Comparison of ENCODE assay signal across 15 mouse cellular contexts in genomic region chr10:79880721-79881120, GRCm38 (mm10). TPM values are rescaled to one million over a fixed set of nuclear protein-coding genes. Genes with fewer than 3 reads are reported as not detected.
DNase-seq lines count a peak whose midpoint lies in the region; ATAC-seq lines count a peak whose summit lies in the region.
"Had no signal": no experiment of that assay in that cellular context is flagged by ENCODE, and none has a peak within 500 bp of the region (broad histone marks: within the 10 kb centered on the region; RNA-seq: fewer than 3 reads in every experiment).

No protein-coding gene starts in this region.

- H3K27me3 ChIP-seq in hindbrain, embryonic 10.5 days (ENCODE audit: insufficient read depth, poor library complexity, severe bottlenecking), result peaks cover 73% of the 10 kb centered on the region
- peaks cover 4% of the 10 kb centered on the region; the same call in 1 of the 2 replicates for H3K27me3 ChIP-seq in hindbrain, embryonic 16.5 days (replicated peaks; ENCODE audit: control insufficient read depth, insufficient read depth, low read length)
- peaks cover 23% of the 10 kb centered on the region; the same call in 1 of the 2 replicates for H3K27me3 ChIP-seq in liver, embryonic 13.5 days

- no peak overlapping the region for H3K4me2 ChIP-seq in hindbrain, embryonic 16.5 days (ENCODE audit: low read length)
- H3K4me2 ChIP-seq in liver, embryonic 13.5 days, result peak overlapping the region; percentile 56
- H3K4me2 ChIP-seq: forebrain, embryonic 15.5 days had no signal

- H3K4me1 ChIP-seq in hindbrain, embryonic 10.5 days (replicated peaks), result peaks cover 41% of the 10 kb centered on the region
- peaks cover 5% of the 10 kb centered on the region; the same call in 1 of the 2 replicates for H3K4me1 ChIP-seq in hindbrain, embryonic 16.5 days (ENCODE audit: control insufficient read depth, insufficient read depth, low read depth, low read length)
- peaks cover 72% of the 10 kb centered on the region for H3K4me1 ChIP-seq in liver, embryonic 13.5 days (replicated peaks)

- no peak overlapping the region for H3K27ac ChIP-seq in hindbrain, embryonic 10.5 days
- no peak overlapping the region for H3K27ac ChIP-seq in hindbrain, embryonic 16.5 days (ENCODE audit: low read depth, low read length)
- peak overlapping the region; percentile 55 for H3K27ac ChIP-seq in liver, embryonic 13.5 days
- H3K27ac ChIP-seq: forebrain, embryonic 15.5 days; hindbrain, postnatal 0 days had no signal

- H3K9me3 ChIP-seq in hindbrain, embryonic 10.5 days, result no peaks in the 10 kb centered on the region
- no peaks in the 10 kb centered on the region for H3K9me3 ChIP-seq in hindbrain, embryonic 16.5 days (ENCODE audit: control insufficient read depth, low read length)
- no peaks in the 10 kb centered on the region for H3K9me3 ChIP-seq in liver, embryonic 13.5 days (replicated peaks)
- H3K9me3 ChIP-seq: forebrain, embryonic 15.5 days had no signal

- ATAC-seq in hindbrain, embryonic 16.5 days, result no peak
- ATAC-seq in liver, embryonic 13.5 days (ENCODE audit: low read depth), result no peak
- ATAC-seq: forebrain, embryonic 15.5 days; hindbrain, postnatal 0 days had no signal

- no peak overlapping the region for H3K9ac ChIP-seq in hindbrain, embryonic 16.5 days (ENCODE audit: low read depth, low read length)
- H3K9ac ChIP-seq in liver, embryonic 13.5 days, result 0 out of 2 replicates have a peak overlapping the region, but pooled peaks have one; percentile 29
- H3K9ac ChIP-seq: forebrain, embryonic 15.5 days had no signal

- 0 out of 2 replicates have a peak overlapping the region, but pooled peaks have one; percentile 5 for H3K4me3 ChIP-seq in hindbrain, embryonic 10.5 days
- H3K4me3 ChIP-seq in hindbrain, embryonic 16.5 days (ENCODE audit: low read length), result no peak overlapping the region
- H3K4me3 ChIP-seq in liver, embryonic 13.5 days (replicated peaks), result peak overlapping the region; percentile 42
- H3K4me3 ChIP-seq: forebrain, embryonic 15.5 days had no signal

- H3K36me3 ChIP-seq in hindbrain, embryonic 10.5 days, result no peaks in the 10 kb centered on the region
- H3K36me3 ChIP-seq in hindbrain, embryonic 16.5 days (ENCODE audit: control insufficient read depth, insufficient read depth, low read length), result no peaks in the 10 kb centered on the region
- H3K36me3 ChIP-seq in liver, embryonic 13.5 days, result no peaks in the 10 kb centered on the region
- H3K36me3 ChIP-seq: forebrain, embryonic 15.5 days had no signal

- DNase-seq in hindbrain, embryonic 10.5 days (ENCODE audit: low spot score), result no peak
- peak; percentile 53 for DNase-seq in A20 (ENCODE audit: low read depth, low spot score)
- DNase-seq in c-Kit-positive CD71-positive TER-119-positive erythroid progenitor cells, embryonic 14.5 days (ENCODE audit: low spot score), result peak; percentile 34
- DNase-seq in liver, embryonic 13.5 days, result no peak
- DNase-seq in left cerebral cortex, adult 18-20 months (ENCODE audit: low spot score in 2 of 2), result no peak
- no peak for DNase-seq in right cerebral cortex, postnatal 36 days (ENCODE audit: low spot score in 2 of 2)
- no peak for DNase-seq in layer of hippocampus, adult 9-10 months (ENCODE audit: low spot score)
- DNase-seq: lung, postnatal 4 days; spleen, adult 18-20 months had no signal

- 18% methylated on average over 9 of the region's 9 CpGs for WGBS in hindbrain, embryonic 10.5 days
- 16% methylated on average over 9 of the region's 9 CpGs for WGBS in hindbrain, embryonic 16.5 days
- 8% methylated on average over 9 of the region's 9 CpGs for WGBS in liver, embryonic 13.5 days (ENCODE audit: insufficient replicate concordance)

RNA-seq across cellular contexts. Expression of gene Elane, which starts 5.3 kb away (rescaled TPM):
- polyA plus RNA-seq in hindbrain, embryonic 10.5 days (2016; fragmentation: Nextera tagmentation; extraction: Ambion mirVana), result not detected in 2 replicates
- polyA plus RNA-seq in hindbrain, embryonic 16.5 days (2015; fragmentation: Nextera tagmentation; extraction: Ambion mirVana), result 0.26 and 0.32 TPM in 2 replicates
- 47.1 and 59.3 TPM in 2 replicates for polyA plus RNA-seq in liver, embryonic 13.5 days (2015; fragmentation: Nextera tagmentation; extraction: Ambion mirVana)
- total RNA-seq in left cerebral cortex, adult 18-20 months (2021), result not detected
- total RNA-seq: hindbrain, postnatal 0 days; layer of hippocampus, postnatal 10 days had no signal
- polyA plus RNA-seq: cortical plate, adult 2 months; forebrain, embryonic 15.5 days; hindbrain, postnatal 0 days had no signal

RNA-seq across cellular contexts. Expression of gene Plppr3, which starts 6.3 kb away (rescaled TPM):
- 122 and 205 TPM in 2 replicates for polyA plus RNA-seq in hindbrain, embryonic 10.5 days (2016; fragmentation: Nextera tagmentation; extraction: Ambion mirVana)
- polyA plus RNA-seq in hindbrain, embryonic 16.5 days (2015; fragmentation: Nextera tagmentation; extraction: Ambion mirVana), result 387 and 426 TPM in 2 replicates
- polyA plus RNA-seq in liver, embryonic 13.5 days (2015; fragmentation: Nextera tagmentation; extraction: Ambion mirVana), result 5.7 and 5.8 TPM in 2 replicates
- 10 to 100 TPM; 55.6 to 58.0 TPM for total RNA-seq in left cerebral cortex, adult 18-20 months (2021)

RNA-seq across cellular contexts. Expression of gene Prtn3, which starts 6.4 kb away (rescaled TPM):
- polyA plus RNA-seq in hindbrain, embryonic 10.5 days (2016; fragmentation: Nextera tagmentation; extraction: Ambion mirVana), result 10.0 and 15.1 TPM in 2 replicates
- 10.4 and 11.2 TPM in 2 replicates for polyA plus RNA-seq in hindbrain, embryonic 16.5 days (2015; fragmentation: Nextera tagmentation; extraction: Ambion mirVana)
- polyA plus RNA-seq in liver, embryonic 13.5 days (2015; fragmentation: Nextera tagmentation; extraction: Ambion mirVana), result 54.8 and 64.6 TPM in 2 replicates
- 1 to 10 TPM; 2.2 to 2.3 TPM for total RNA-seq in left cerebral cortex, adult 18-20 months (2021)

RNA-seq across cellular contexts. Expression of gene Cfd, which starts 9.9 kb away (rescaled TPM):
- not detected in 2 replicates for polyA plus RNA-seq in hindbrain, embryonic 10.5 days (2016; fragmentation: Nextera tagmentation; extraction: Ambion mirVana)
- not detected in 2 replicates for polyA plus RNA-seq in hindbrain, embryonic 16.5 days (2015; fragmentation: Nextera tagmentation; extraction: Ambion mirVana)
- not detected in 2 replicates for polyA plus RNA-seq in liver, embryonic 13.5 days (2015; fragmentation: Nextera tagmentation; extraction: Ambion mirVana)
- total RNA-seq in left cerebral cortex, adult 18-20 months (2021), result not detected
- total RNA-seq: hindbrain, postnatal 0 days; layer of hippocampus, postnatal 10 days had no signal
- polyA plus RNA-seq: forebrain, embryonic 15.5 days; heart, embryonic 14.5 days; hindbrain, postnatal 0 days had no signal

RNA-seq across cellular contexts. Expression of gene Ptbp1, which starts 26.5 kb away (rescaled TPM):
- 288 and 338 TPM in 2 replicates for polyA plus RNA-seq in hindbrain, embryonic 10.5 days (2016; fragmentation: Nextera tagmentation; extraction: Ambion mirVana)
- polyA plus RNA-seq in hindbrain, embryonic 16.5 days (2015; fragmentation: Nextera tagmentation; extraction: Ambion mirVana), result 61.2 and 79.2 TPM in 2 replicates
- polyA plus RNA-seq in liver, embryonic 13.5 days (2015; fragmentation: Nextera tagmentation; extraction: Ambion mirVana), result 136 and 175 TPM in 2 replicates
- total RNA-seq in left cerebral cortex, adult 18-20 months (2021), result 10 to 100 TPM; 54.3 to 62.5 TPM

Comparison
In these comparisons a context has a peak if more than half of its experiments do, and no peak if none do; other contexts are left out.
1. DNase-seq: peak in A20 (single experiment) and c-Kit-positive CD71-positive TER-119-positive erythroid progenitor cells, embryonic 14.5 days (single experiment); none in hindbrain, embryonic 10.5 days (single experiment), liver, embryonic 13.5 days (single experiment), left cerebral cortex, adult 18-20 months (0 of 2), right cerebral cortex, postnatal 36 days (0 of 2) and layer of hippocampus, adult 9-10 months (single experiment).
2. RNA of gene Elane, which starts 5.3 kb away (polyA plus RNA-seq): 47.1 to 59.3 TPM in liver, embryonic 13.5 days; 0.26 to 0.32 TPM in hindbrain, embryonic 16.5 days and not detected in hindbrain, embryonic 10.5 days; every median in the first group is over 10 times any median in the second.
3. RNA of gene Plppr3, which starts 6.3 kb away (polyA plus RNA-seq): 387 to 426 TPM in hindbrain, embryonic 16.5 days and 122 to 205 TPM in hindbrain, embryonic 10.5 days; 5.7 to 5.8 TPM in liver, embryonic 13.5 days; every median in the first group is over 10 times any median in the second.